Mouse (Mus musculus): ENCODE measurements around the gene Rpl23a. TPM values are rescaled to one million over a fixed set of nuclear protein-coding genes. Genes with fewer than 3 reads are reported as not detected.
A peak's percentile ranks its signal among the peaks of the same experiment; 100 is the strongest.
"Not testable (repeated sequence)": the region's sequence is repeated elsewhere in the genome, so short reads cannot be mapped to it uniquely, and the experiment has no call there.

Gene Rpl23a
- total RNA-seq, 2 experiments from 2014 or later: 1,640 to 1,911 TPM

DNA sequence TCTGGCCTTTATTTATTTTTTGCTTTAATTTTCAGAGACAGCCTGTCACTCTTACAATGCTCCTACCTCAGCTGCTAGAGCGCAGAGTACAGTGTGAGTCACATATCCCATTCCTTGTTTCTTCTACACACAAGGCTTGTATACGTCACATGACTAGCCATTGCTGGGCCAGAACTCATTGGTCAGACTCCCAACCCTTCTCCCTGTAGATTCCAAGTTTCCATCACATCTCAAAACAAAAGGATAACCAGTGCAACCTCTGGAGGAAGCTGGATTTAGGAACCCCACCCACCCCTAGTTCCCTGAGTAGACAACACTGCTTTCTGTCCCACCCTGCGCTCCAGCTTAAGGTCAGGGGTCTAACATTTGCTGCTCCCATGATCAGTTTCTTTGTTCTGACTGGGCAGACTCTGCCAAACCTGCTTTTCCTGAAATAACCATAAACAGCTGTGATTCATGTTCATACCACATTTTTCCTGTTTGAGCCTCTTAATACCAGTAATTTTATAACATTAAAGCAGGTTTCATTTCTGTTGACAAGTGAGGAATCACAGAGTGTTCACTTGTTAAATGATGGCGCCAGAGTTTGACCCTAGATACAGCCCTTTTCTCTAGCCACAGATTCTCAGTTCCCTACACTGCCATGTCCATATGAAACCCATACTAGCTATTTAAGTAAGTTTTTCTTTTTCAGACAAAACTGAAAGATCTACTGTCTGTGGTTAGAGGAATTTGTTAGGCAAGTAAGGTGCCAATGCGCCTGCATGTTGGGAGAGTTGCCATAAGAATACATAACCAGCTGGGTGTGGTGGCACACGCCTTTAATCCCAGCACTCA lies 36.5 kb downstream of the Rpl23a start:
- DNase-seq: no peak

DNA sequence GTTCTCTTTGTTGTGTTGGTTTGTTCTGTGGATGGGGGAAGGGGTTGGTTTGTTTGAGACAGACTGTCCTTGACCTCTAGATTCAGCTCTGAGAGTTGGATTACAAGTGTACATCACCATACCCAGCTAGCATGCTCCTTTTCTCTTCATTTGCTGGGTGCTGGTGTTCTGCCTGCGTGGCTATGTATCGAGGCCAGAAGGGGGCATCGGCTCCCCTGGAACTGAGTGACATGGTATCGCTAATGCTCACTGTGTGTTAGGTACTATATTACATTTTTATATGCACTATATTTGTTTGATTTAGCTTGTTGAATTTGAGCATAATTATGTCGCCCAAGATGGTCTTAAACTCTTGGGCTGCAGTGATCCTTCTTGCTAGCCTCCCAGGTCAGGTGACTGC lies 37.2 kb downstream of the Rpl23a start:
- DNase-seq: no peak

DNA sequence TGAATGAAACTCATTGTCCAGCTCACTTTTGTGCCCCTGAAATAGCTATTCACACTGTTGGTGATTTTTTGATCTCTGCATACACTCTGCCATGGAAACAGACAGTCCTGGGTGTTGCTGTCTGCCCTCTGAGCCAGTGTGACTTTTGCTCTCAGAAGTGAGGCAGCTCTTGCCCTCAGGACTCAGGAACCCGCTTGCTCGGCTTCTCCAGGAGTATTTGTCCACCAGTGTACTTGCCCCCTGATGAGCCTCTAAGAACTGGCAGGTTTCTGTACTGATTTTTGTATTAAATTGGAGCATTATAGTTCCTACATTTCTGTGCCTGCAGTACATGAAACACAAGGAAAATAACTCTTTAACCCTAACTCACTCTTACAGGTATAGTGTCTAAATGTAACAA lies 39.9 kb downstream of the Rpl23a start:
- no peak for DNase-seq

GRCm38 (mm10) chr11:78140665-78141064 lies 42.7 kb downstream of the Rpl23a start:
- DNase-seq: no peak

- no peak for DNase-seq
Observed at GRCm38 (mm10) chr11:78138023-78138422, 45.4 kb downstream of the Rpl23a start.

DNA sequence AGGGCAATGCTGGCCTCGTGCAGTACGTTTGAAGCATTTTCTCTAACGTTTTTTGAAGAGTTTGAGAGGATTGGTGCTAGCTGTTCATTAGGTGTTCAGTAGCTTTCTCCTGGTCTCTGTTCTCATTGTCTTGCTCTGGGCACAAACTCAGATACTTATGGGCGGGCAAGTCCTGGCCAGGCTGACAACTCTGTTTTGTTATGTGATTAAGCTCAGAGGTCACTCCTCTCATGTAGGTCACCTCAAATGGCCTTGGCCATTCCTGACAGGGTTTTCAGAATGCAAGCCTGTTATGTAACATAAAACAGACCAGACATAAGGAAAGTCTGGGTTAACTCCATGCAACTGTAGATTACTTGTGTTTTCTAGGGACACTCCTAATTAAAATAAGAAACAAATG lies 45.8 kb downstream of the Rpl23a start:
- peak; percentile 42 to 51 for DNase-seq

GRCm38 (mm10) chr11:78136132-78136531 lies 47.3 kb downstream of the Rpl23a start:
- no peak for DNase-seq

- not testable (repeated sequence) for DNase-seq
Observed at GRCm38 (mm10) chr11:78135314-78135713, 48.1 kb downstream of the Rpl23a start.

DNA sequence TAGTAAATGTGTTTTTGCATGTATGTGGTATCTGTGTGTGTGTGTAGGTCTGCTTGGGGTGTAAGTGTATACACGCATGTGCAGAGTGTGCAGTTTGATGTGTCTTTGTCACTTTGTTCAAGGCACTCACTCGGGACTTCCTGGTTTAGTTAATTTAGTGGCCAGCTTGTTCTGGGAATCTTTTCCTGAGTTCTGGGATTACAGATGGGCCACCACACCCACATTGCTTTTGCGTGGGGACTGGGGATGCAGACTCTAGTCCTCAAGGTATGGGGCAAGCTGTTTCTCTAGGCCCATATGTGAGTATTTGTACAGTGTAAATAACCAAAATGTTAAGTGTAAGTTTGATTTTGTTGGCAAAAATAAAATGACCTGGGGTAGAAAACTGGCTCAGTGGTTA lies 49.0 kb downstream of the Rpl23a start:
- DNase-seq: no peak

GRCm38 (mm10) chr11:78133915-78134314 lies 49.5 kb downstream of the Rpl23a start:
- no peak for DNase-seq

Small RNA genes lying within 50 kb of the gene (microRNA-seq; reads per million reads assigned to microRNA genes)
- 0.75 reads per million for gene Mir7653

Other genes with a start within 250 kb of the Rpl23a start
- 10 to 100 TPM; 46.6 to 50.8 TPM for gene Phf12, start 200.8 kb downstream of the Rpl23a start, total RNA-seq (2021)
- gene Dhrs13, start 151.3 kb downstream of the Rpl23a start, total RNA-seq (2021): 10 to 100 TPM; 12.1 to 15.2 TPM
- 10 to 100 TPM; 71.4 to 98.4 TPM for gene Flot2, start 145.7 kb downstream of the Rpl23a start, total RNA-seq (2021)
- gene Eral1, start 103.2 kb downstream of the Rpl23a start, total RNA-seq (2021): 10 to 100 TPM; 30.0 to 33.6 TPM
- gene Fam222b, start 88.9 kb downstream of the Rpl23a start, total RNA-seq (2021): 10 to 100 TPM; 16.9 to 20.3 TPM
- 10 to 100 TPM; 24.8 to 38.0 TPM for gene Traf4, start 18.0 kb downstream of the Rpl23a start, total RNA-seq (2021)
- gene Nek8, start 6.9 kb downstream of the Rpl23a start, total RNA-seq (2021): 10 to 100 TPM; 10.5 to 11.3 TPM
- gene Tlcd1, start 6.9 kb downstream of the Rpl23a start, total RNA-seq (2021): 10 to 100 TPM; 41.5 to 88.1 TPM
- 10 to 100 TPM; 85.9 to 89.9 TPM for gene Rab34, start 4.8 kb upstream of the Rpl23a start, total RNA-seq (2021)
- 10 to 100 TPM; 14.1 to 15.2 TPM for gene Proca1, start 9.8 kb upstream of the Rpl23a start, total RNA-seq (2021)
- 100 to 1,000 TPM; 107 to 112 TPM for gene Sdf2, start 62.2 kb upstream of the Rpl23a start, total RNA-seq (2021)
- gene Supt6, start 62.4 kb upstream of the Rpl23a start, total RNA-seq (2021): 10 to 100 TPM; 57.2 to 76.6 TPM
- 100 to 1,000 TPM; 150 to 176 TPM for gene 2610507B11Rik, start 78.2 kb upstream of the Rpl23a start, total RNA-seq (2021)
- 1 to 10 TPM in 1 of 2 experiments, under 1 TPM in 1; 0.99 to 1.3 TPM for gene BC030499, start 107.3 kb upstream of the Rpl23a start, total RNA-seq (2021)
- gene Spag5, start 117.9 kb upstream of the Rpl23a start, total RNA-seq (2021): 1 to 10 TPM; 4.1 to 4.3 TPM
- 10 to 100 TPM; 11.7 to 21.6 TPM for gene Aldoc, start 139.4 kb upstream of the Rpl23a start, total RNA-seq (2021)
- 10 to 100 TPM; 54.0 to 57.7 TPM for gene Pigs, start 144.8 kb upstream of the Rpl23a start, total RNA-seq (2021)
- 10 to 100 TPM; 32.8 to 37.3 TPM for gene Unc119, start 159.9 kb upstream of the Rpl23a start, total RNA-seq (2021)
- under 1 TPM in 1 of 2 experiments, not detected in 1; 0.30 TPM for gene Foxn1, start 203.0 kb upstream of the Rpl23a start, total RNA-seq (2021)
- not detected for gene Slc13a2, start 238.6 kb upstream of the Rpl23a start, total RNA-seq (2021)

All from adrenal gland, postnatal 36 days (tissue).